Mouse (Mus musculus): ENCODE results near the gene Hist1h2bg. TPM values are rescaled to one million over a fixed set of nuclear protein-coding genes. Genes with fewer than 3 reads are reported as not detected.
A peak's percentile ranks its signal among the peaks of the same experiment; 100 is the strongest.
"Not testable (repeated sequence)": the region's sequence is repeated elsewhere in the genome, so short reads cannot be mapped to it uniquely, and the experiment has no call there.

Gene Hist1h2bg
- polyA plus RNA-seq, 1 experiment from 2014 or later, result 2.5 TPM

DNA sequence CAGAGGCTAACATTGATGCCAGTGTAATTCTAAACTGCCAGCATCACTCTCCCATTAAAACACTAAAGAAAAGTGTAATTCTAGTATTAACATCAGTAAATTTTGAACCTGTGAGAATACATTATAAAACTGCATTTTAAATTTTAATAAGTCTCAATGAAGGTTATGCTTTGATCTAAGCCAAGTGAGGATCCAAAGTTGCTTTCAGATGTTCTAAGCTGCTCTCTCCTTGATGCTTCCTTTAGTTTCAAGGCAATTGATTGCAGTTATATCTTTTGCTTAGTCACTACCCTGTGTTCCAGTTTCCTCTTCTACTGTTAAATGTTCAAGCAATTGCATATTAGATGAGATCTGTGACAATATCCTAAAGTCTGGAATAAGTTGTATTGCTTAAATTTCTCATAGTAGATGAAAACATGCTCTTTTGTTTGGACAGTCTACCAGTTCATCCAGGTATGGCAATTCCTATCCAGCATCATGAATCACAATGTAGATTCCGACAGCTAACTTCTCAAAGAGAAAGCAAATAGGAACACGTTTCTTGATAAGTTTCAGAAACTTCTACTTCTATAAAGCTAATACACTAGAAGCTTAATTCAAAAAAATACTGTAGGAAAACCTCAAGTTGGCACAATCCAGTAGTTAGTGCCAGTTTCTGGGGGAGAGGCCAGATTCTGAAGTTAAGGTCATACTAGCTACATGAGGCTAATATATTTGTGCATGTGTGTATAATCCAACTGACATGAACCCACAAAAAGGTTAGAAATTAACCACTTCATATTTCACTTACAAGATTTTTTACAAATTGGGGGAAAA is 1.2 kb downstream of the Hist1h2bg start:
- no peak for ATAC-seq (ENCODE audit: low FRiP score, low read depth)
- Histone ChIP-seq H3K36me3 (no peaks in the 10 kb centered on the region), H3K9me3 (no peaks in the 10 kb centered on the region), H3K4me2 (peak overlapping the region; percentile 58), H3K27ac (replicated peaks) (peak overlapping the region; percentile 96), H3K4me3 (peak overlapping the region; percentile 44), H3K27me3 (no peaks in the 10 kb centered on the region), H3K9ac (peak overlapping the region; percentile 50), H3K4me1 (replicated peaks) (peaks cover 41% of the 10 kb centered on the region)
- WGBS, result 43% methylated on average over 2 of the region's 2 CpGs

DNA sequence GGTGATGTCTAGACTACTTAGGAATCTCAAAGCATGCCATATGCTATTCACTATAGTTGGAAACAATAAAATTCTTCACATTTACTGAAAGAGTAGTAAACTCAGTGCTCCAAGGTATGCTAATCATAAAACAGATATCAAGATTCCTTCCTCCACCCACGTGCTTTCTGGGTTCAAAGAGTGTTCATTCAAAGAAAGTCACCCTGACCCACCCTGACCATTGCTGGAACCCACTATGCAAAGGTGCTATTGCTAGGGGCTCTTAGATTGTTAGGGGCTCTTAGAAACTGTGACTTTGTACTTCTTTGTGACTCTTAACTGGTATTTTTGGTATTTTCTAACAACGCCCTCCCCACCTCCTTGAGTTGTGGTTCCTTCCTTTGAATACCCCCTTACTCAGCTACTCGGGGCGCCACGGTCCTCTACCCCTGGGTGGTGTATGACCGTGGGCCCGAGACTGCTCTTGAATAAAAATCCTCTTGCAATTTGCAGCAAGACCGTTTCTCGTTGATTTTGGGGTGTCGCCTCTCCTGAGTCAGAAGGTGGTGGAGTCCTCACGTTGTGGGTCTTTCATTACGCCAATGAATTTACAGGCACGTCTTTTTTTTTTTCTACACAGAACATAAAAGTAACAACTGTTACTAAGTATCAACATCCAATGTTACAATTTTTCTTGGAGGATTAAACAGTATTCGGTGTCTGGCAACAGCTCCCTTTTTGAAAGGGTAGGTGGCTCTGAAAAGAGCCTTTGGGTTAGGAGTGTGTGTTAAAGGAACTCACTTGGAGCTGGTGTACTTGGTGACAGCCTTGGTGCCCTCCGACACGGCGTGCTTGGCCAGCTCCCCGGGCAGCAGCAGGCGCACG is 2.1 kb downstream of the Hist1h2bg start:
- Histone ChIP-seq H3K4me1 (replicated peaks) (peaks cover 41% of the 10 kb centered on the region), H3K27ac (replicated peaks) (peak overlapping the region; percentile 87), H3K4me3 (peak overlapping the region; percentile 38), H3K4me2 (peak overlapping the region; percentile 58), H3K9ac (peak overlapping the region; percentile 29; the same call in 1 of the 2 replicates)
- H3K9me3 ChIP-seq; H3K27me3 ChIP-seq; ATAC-seq (ENCODE audit: low FRiP score, low read depth); H3K36me3 ChIP-seq: not testable (repeated sequence)
- 8% methylated on average over 20 of the region's 20 CpGs for WGBS

DNA sequence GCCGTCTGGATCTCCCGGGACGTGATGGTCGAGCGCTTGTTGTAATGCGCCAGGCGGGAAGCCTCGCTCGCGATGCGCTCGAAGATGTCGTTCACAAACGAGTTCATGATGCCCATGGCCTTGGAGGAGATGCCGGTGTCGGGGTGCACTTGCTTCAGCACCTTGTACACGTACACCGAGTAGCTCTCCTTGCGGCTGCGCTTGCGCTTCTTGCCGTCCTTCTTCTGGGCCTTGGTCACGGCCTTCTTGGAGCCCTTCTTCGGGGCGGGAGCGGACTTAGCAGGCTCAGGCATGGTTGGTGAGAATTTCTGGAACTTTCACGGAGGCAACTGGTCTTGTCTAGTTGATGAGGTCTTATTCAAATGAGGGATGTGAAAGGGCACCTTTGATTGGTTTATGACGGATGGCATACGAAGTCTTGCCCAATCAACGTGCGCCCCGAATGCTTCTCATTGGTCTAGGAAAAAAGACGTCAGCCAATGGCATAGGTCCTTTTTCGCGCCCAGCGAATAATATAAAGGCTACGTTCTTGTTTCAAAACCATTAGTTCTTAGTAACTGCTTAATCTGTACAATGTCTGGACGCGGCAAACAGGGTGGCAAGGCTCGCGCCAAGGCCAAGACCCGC is 2.8 kb downstream of the Hist1h2bg start, which contains the start of the genes Hist1h2bf and Hist1h2ad:
Gene Hist1h2bf, minus strand, starts transcription at position 299 of the 627 bp plus-strand sequence.
Gene Hist1h2ad, plus strand, starts transcription at position 484 of the 627 bp plus-strand sequence.
- peak; percentile 93 for ATAC-seq (ENCODE audit: low FRiP score, low read depth)
- WGBS, result under 1% methylated on average over 42 of the region's 42 CpGs
- H3K27me3 ChIP-seq, H3K36me3 ChIP-seq, H3K9me3 ChIP-seq: not testable (repeated sequence)
- Histone ChIP-seq H3K27ac (replicated peaks) (peak within 1 kb of the TSS; percentile 87), H3K4me2 (peak within 1 kb of the TSS; percentile 58), H3K4me1 (replicated peaks) (peaks cover 41% of the 10 kb centered on the region), H3K4me3 (peak within 1 kb of the TSS; percentile 43), H3K9ac (peak within 1 kb of the TSS; percentile 29; the same call in 1 of the 2 replicates)

DNA sequence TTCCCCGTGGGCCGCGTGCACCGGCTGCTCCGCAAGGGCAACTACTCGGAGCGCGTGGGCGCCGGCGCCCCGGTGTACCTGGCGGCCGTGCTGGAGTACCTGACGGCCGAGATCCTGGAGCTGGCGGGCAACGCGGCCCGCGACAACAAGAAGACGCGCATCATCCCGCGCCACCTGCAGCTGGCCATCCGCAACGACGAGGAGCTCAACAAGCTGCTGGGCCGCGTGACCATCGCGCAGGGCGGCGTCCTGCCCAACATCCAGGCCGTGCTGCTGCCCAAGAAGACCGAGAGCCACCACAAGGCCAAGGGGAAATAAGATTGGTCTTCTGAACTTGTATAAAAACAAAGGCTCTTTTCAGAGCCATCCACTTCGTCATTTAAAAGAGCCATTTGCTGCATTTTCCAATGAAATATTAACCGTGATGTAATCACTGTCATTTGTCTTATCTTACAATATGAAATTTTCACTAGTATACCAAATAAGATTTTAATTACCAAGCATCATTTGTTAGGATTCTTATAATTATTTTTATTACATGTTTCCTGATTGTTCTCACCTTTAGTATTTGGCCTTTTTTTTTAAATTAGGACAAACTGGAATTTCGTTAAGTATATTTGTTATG is 3.5 kb downstream of the Hist1h2bg start:
- not testable (repeated sequence) for H3K9ac ChIP-seq; H3K36me3 ChIP-seq; H3K27me3 ChIP-seq; H3K9me3 ChIP-seq; ATAC-seq (ENCODE audit: low FRiP score, low read depth)
- peaks cover 39% of the 10 kb centered on the region for H3K4me1 ChIP-seq (replicated peaks)
- peak overlapping the region; percentile 87 for H3K27ac ChIP-seq (replicated peaks)
- H3K4me2 ChIP-seq, result peak overlapping the region; percentile 58
- peak overlapping the region; percentile 43 for H3K4me3 ChIP-seq
- under 1% methylated on average over 7 of the region's 39 CpGs for WGBS

DNA sequence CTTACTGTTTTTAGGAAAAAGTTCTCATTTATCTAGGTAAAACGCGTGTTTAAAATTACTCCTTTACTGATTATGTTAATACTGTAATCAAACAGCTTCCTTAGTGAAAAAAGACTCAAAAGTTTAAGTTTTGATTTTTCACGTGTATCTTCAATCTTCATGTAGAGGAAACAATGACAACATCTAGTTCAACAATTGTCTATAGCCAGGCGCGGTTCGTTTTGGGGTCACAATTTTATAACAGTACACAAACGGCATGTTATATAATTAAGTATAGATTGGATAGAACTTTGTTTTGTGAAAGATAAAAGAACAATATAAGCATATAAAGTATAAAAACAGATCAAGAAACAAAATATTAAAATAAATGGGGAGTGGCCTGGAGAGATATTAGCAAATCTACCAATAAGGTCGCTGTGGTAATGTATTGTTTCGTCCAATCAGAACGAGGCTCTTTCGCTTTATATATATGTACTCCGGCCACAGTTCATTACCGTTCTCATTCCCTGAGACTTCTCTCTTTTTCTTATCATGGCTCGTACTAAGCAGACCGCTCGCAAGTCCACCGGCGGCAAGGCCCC is 4.2 kb downstream of the Hist1h2bg start, which contains the start of gene Hist1h3d:
Gene Hist1h3d, plus strand, starts transcription at position 493 of the 581 bp plus-strand sequence.
- peak within 1 kb of the TSS; percentile 53; the same call in 1 of the 2 replicates for H3K9ac ChIP-seq
- H3K4me2 ChIP-seq, result peak within 1 kb of the TSS; percentile 58
- H3K9me3 ChIP-seq, result no peaks in the 10 kb centered on the region
- peak; percentile 62 for ATAC-seq (ENCODE audit: low FRiP score, low read depth)
- under 1% methylated on average over 18 of the region's 18 CpGs for WGBS
- H3K36me3 ChIP-seq, result no peaks in the 10 kb centered on the region
- peak within 1 kb of the TSS; percentile 82 for H3K27ac ChIP-seq (replicated peaks)
- H3K4me3 ChIP-seq, result peak within 1 kb of the TSS; percentile 43
- H3K4me1 ChIP-seq (replicated peaks), result peaks cover 34% of the 10 kb centered on the region
- H3K27me3 ChIP-seq, result no peaks in the 10 kb centered on the region

DNA sequence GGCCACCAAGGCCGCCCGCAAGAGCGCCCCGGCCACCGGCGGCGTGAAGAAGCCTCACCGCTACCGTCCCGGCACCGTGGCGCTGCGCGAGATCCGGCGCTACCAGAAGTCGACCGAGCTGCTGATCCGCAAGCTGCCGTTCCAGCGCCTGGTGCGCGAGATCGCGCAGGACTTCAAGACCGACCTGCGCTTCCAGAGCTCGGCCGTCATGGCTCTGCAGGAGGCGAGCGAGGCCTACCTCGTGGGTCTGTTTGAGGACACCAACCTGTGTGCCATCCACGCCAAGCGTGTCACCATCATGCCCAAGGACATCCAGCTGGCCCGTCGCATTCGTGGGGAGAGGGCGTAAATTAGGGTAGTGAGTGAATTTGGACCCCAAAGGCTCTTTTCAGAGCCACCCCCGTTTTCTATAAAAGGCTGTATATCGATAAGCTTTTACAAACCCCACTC is 4.7 kb downstream of the Hist1h2bg start:
- not testable (repeated sequence) for ATAC-seq (ENCODE audit: low FRiP score, low read depth); H3K36me3 ChIP-seq; H3K9me3 ChIP-seq; H3K27me3 ChIP-seq
- 2% methylated on average over 13 of the region's 40 CpGs for WGBS
- H3K4me1 ChIP-seq (replicated peaks), result peaks cover 35% of the 10 kb centered on the region
- H3K27ac ChIP-seq (replicated peaks), result peak overlapping the region; percentile 79
- peak overlapping the region; percentile 58 for H3K4me2 ChIP-seq
- peak overlapping the region; percentile 43 for H3K4me3 ChIP-seq
- H3K9ac ChIP-seq, result peak overlapping the region; percentile 53; the same call in 1 of the 2 replicates

DNA sequence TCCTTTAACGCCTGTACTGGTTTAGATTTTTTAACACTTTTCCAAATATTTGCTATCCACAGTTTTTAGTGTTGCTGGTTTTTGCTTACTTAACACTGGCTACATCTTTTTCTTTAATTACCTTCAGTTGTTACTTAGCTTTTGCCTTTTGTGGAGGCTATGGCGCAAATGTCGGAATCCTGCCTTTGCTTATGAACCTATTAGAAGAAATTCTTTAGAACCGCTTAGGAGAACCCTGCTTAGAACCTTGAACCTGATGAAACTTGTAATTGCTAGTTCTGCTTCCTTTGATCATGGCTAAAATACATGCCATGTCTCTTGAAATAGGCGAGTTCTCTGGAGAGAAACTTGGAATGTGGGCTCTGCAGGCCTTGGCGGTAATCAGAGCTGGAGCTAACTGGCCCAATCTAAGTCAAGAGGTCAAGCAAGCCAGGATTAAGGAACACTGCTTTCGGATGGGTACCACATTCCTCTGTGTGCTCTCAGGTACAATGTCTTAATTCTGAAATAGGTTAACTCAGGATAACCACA is 5.2 kb downstream of the Hist1h2bg start:
- H3K36me3 ChIP-seq, result no peaks in the 10 kb centered on the region
- H3K4me2 ChIP-seq, result peak overlapping the region; percentile 58
- 9% methylated on average over 7 of the region's 7 CpGs for WGBS
- H3K9me3 ChIP-seq, result no peaks in the 10 kb centered on the region
- H3K27ac ChIP-seq (replicated peaks), result peak overlapping the region; percentile 79
- no peaks in the 10 kb centered on the region for H3K27me3 ChIP-seq
- peak overlapping the region; percentile 43 for H3K4me3 ChIP-seq
- peaks cover 37% of the 10 kb centered on the region for H3K4me1 ChIP-seq (replicated peaks)
- H3K9ac ChIP-seq, result peak overlapping the region; percentile 53; the same call in 1 of the 2 replicates
- ATAC-seq (ENCODE audit: low FRiP score, low read depth), result no peak

DNA sequence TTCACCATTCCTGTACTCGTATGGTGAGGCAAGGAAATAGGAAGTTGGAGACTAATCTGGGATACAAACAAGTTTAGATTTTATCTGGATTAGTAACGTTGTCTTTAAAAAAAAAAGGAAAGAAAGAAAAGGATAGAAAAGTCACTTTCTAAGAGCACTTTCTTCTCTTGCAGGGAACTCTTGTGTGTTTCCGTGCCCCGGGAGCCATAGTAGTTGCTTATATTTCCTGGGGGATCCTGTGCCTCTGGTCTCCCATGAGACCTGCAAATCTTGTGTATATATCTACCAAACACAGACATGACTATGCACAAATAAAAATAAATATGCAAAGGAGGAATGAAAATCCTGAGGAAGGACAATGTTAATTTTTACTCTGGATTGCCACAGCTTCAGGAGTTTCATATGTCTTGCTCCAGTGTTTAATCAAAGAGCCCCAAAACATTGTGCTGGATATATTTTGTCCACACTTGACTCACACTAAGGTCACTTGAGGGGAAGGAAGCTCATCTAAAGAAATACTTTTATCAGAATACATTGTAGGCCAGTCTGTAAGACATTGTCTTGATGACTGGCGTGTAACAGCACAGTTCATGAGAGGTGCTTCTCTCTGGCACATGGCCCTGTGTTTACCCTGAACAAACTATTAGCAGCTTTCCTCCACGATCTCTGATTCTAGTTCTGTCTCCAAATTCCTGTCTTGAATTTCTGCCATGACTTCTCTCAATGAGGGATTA is 5.9 kb downstream of the Hist1h2bg start:
- no peaks in the 10 kb centered on the region for H3K27me3 ChIP-seq
- no peaks in the 10 kb centered on the region for H3K9me3 ChIP-seq
- peak overlapping the region; percentile 79; the same call in 1 of the 2 replicates for H3K27ac ChIP-seq (replicated peaks)
- H3K4me3 ChIP-seq, result peak overlapping the region; percentile 43; the same call in 1 of the 2 replicates
- H3K9ac ChIP-seq, result 0 out of 2 replicates have a peak overlapping the region, but pooled peaks have one; percentile 16
- peaks cover 37% of the 10 kb centered on the region for H3K4me1 ChIP-seq (replicated peaks)
- 51% methylated on average over 6 of the region's 6 CpGs for WGBS
- no peaks in the 10 kb centered on the region for H3K36me3 ChIP-seq
- peak overlapping the region; percentile 58 for H3K4me2 ChIP-seq
- no peak for ATAC-seq (ENCODE audit: low FRiP score, low read depth)

DNA sequence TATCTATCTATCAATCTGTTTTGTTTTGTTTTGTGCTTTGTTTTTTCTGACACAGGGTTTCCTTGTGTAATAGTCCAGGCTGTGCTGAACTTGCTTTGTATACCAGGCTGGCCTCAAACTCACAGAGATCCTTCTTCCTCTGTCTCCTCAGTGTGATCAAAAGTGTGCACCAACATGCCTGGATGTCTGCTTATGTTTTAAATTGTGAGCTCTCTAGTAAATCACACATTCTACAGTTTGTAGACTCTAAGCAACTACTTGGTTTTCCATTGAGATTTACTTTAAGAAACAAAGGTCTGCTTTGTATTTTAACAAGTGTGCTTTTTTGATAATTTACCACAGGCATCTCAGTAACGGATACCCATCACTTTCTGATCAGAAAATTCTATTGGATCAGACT is 6.6 kb downstream of the Hist1h2bg start:
- H3K4me2 ChIP-seq, result no peak overlapping the region
- WGBS, result 92% methylated on average over 1 of the region's 1 CpGs
- H3K9ac ChIP-seq, result no peak overlapping the region
- H3K4me3 ChIP-seq, result no peak overlapping the region
- no peak for ATAC-seq (ENCODE audit: low FRiP score, low read depth)
- no peaks in the 10 kb centered on the region for H3K27me3 ChIP-seq
- no peak overlapping the region for H3K27ac ChIP-seq (replicated peaks)
- peaks cover 37% of the 10 kb centered on the region for H3K4me1 ChIP-seq (replicated peaks)
- H3K36me3 ChIP-seq, result no peaks in the 10 kb centered on the region
- H3K9me3 ChIP-seq, result no peaks in the 10 kb centered on the region
